Mouse (Mus musculus) liver, adult 10 weeks (tissue): ENCODE results near the gene Nipsnap3b. TPM values are rescaled to one million over a fixed set of nuclear protein-coding genes. Genes with fewer than 3 reads are reported as not detected.

Experiments used
- polyA plus RNA-seq: library from polyadenylated mRNA; stranded (reverse); fragments of 350-450 nt; fragmentation: Illumina TruSeq; extraction: RNeasy Lipid Tissue Mini Kit (QIAGEN cat#74804); gene quantifications from one replicate; pipeline ENCODE4 v1.2.3, GENCODE M21; 2014; ENCODE audit warnings: low read depth, low replicate concordance

Gene Nipsnap3b
- polyA plus RNA-seq, result 86.5 TPM

GRCm38 (mm10) chr4:53011732-53012361 is at the start of gene Nipsnap3b:
Gene Nipsnap3b (plus strand): TSS chr4:53011880.

GRCm38 (mm10) chr4:52964247-52964646 is 47.4 kb upstream of the Nipsnap3b start, which contains the start of gene Olfr270:
Gene Olfr270 (plus strand): TSS chr4:52964547.

GRCm38 (mm10) chr4:52989248-52989647 is 22.4 kb upstream of the Nipsnap3b start, which contains the start of gene Nipsnap3a:
Gene Nipsnap3a (plus strand): TSS chr4:52989272.

Other genes with a start within 250 kb of the Nipsnap3b start
- not detected for gene Olfr275, start 197.3 kb upstream of the Nipsnap3b start, polyA plus RNA-seq
- not detected for gene Olfr273, start 152.6 kb upstream of the Nipsnap3b start, polyA plus RNA-seq
- not detected for gene Olfr272, start 92.7 kb upstream of the Nipsnap3b start, polyA plus RNA-seq
- not detected for gene Olfr270, start 47.3 kb upstream of the Nipsnap3b start, polyA plus RNA-seq
- not detected for gene Nipsnap3a, start 22.6 kb upstream of the Nipsnap3b start, polyA plus RNA-seq
- 76.3 TPM for gene Abca1, start 148.0 kb downstream of the Nipsnap3b start, polyA plus RNA-seq